Mouse (Mus musculus): ENCODE results near the gene Secisbp2l. TPM values are rescaled to one million over a fixed set of nuclear protein-coding genes. Genes with fewer than 3 reads are reported as not detected.

Gene Secisbp2l
- 10 to 100 TPM; 94.4 to 97.7 TPM for total RNA-seq (2021)
- long read RNA-seq, experiment 1, full-length matches to known transcripts: 6 of 16 reads
- long read RNA-seq, experiment 1, partial matches to known transcripts: 1 of 16 reads
- long read RNA-seq, experiment 1, other reads (novel, unspliced or antisense): 9 of 16 reads
- long read RNA-seq, experiment 2, full-length matches to known transcripts: 6 of 17 reads
- long read RNA-seq, experiment 2, partial matches to known transcripts: 3 of 17 reads
- long read RNA-seq, experiment 2, other reads (novel, unspliced or antisense): 8 of 17 reads

DNA sequence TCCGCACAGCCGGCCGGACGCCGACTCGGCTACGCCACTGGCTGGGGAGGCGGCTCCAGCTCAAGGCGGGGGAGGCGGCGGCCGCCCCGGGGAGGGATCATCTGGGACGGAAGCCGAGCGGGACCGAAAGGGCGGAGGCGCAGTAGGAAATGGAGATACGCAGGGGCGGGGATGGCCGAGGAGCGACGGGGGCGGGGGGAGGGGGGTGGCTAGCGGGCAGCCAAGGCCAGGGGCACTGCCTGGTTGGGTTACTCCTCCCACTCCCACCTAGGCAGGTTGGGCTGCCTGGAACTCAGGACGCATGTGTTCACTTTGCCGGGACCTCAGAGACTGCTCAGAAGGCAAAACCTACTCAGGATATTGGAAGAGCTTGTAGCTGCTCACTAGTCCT is at the start of gene Secisbp2l:
Secisbp2l (minus strand) TSS at position 152 of the 391 bp plus-strand sequence.
- Histone ChIP-seq H3K27ac (peak within 1 kb of the TSS; percentile 95), H3K4me3 (peak within 1 kb of the TSS; percentile 78)
- peak; percentile 93 to 96 for DNase-seq (ENCODE audit: low spot score in 2 of 2)
- no peak for TF ChIP-seq CTCF (conservative IDR thresholded peaks at IDR 0.05)

DNA sequence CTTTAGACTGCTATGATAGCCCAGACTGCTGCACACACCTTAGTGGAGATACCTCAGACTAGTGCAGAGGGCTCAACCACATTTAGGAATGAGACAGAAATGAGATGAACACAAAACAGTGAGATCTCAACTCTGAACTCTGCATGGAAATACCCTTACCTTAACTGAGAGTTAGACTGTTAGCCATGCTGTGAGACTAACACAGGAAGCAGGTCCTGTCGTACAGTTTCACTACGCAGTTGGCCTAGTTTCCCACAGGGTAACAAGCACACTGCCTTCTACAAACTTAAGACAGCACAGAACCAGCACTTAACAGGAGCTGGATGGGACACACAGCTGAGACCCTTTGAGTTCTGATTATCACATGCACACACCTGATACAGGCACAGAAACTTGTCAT is 47.3 kb upstream of the Secisbp2l start:
- no peak overlapping the region for H3K27ac ChIP-seq
- no peak overlapping the region for H3K4me3 ChIP-seq
- no peak for TF ChIP-seq CTCF (conservative IDR thresholded peaks at IDR 0.05)
- no peak for DNase-seq (ENCODE audit: low spot score in 2 of 2)

DNA sequence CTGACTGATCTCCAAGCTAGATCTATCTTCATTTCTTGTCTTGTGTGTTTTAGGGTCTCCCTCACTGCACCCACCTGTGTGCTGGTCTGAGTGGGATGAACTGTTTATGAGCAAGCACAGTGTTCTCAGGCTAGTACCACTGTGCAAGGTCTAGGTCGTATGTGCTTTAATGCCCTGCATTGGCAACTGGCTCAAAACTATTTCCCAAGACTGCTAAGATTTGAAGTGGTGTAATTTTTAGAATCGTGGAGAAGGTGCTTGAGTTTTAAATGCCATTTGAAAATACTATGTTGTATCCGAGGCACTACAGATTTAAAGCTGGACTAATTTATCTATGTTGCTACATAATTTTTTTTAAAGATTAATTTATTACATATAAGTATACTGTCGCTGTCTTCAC is 45.2 kb upstream of the Secisbp2l start:
- Histone ChIP-seq H3K4me3 (no peak overlapping the region), H3K27ac (no peak overlapping the region)
- DNase-seq (ENCODE audit: low spot score in 2 of 2): no peak
- no peak for TF ChIP-seq CTCF (conservative IDR thresholded peaks at IDR 0.05)

DNA sequence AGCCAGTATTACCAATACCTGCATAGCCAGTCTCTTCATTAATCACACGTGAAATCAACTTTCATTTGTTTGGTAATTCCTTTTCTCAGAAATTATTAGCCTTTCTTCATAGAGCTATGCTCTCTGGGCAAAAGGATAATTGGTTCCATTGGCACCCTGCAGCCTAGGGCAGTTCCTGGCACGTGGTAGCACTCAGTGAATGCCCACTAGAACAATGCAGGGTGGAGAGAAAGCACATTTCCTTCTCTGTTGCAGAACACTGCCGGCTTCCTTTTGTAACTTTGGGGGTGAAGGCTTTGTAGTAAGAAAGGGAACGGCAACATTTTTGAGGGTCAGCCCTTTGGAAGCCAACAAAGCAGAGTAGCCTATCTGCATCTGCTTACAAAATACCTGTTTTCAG is 43.5 kb upstream of the Secisbp2l start:
- Histone ChIP-seq H3K4me3 (no peak overlapping the region), H3K27ac (peak overlapping the region; percentile 46)
- no peak for DNase-seq (ENCODE audit: low spot score in 2 of 2)
- no peak for TF ChIP-seq CTCF (conservative IDR thresholded peaks at IDR 0.05)

DNA sequence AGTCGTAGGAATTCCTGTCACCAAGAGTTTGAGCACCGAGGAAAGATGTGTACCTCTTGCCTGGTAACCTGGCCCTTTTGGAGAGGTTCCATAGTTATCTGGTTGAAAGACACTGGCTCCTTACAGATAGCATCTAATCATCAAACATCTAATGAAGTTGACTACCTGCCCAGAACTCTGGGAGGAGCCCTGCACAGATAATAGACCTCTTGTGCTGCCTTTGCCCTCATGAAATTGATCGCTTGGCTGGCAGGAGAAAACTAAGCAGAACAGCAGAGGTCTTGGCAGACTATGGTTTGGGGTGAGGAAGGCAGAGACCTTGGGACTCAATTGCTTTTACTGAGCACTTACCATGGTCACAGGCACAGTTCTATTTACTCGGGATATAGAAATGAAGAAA is 37.7 kb upstream of the Secisbp2l start:
- no peak overlapping the region for H3K27ac ChIP-seq
- TF ChIP-seq CTCF (conservative IDR thresholded peaks at IDR 0.05): no peak
- no peak overlapping the region for H3K4me3 ChIP-seq
- DNase-seq (ENCODE audit: low spot score in 2 of 2): no peak

DNA sequence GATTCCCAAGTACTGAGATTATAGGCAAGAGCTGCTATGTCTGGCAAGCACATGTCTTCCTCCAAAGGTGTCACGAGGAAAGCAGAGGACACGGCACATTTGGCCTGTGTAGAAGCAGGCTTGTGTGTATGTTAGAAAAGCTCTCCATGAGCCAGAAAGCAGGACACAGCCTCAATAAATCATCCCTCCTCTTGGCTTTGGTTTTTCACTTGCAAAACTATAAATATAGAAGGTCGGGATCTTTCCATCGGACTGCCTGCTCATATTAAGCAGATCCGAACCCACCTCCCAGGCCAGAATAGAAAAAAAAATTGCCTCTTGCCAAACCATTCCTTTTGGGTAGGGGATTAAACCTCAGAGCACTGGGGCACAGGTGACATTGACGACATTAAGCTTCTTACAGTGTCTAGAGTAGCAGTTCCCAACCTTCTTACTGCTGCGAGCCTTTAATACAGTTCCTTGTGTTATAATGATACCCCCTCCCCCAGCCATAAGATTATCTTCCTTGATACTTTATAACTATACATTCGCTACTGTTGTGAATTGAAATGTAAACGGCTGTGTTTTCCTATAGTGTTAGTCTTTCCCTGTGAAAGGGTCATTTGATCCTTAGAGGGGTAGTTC is 31.4 kb upstream of the Secisbp2l start:
- TF ChIP-seq CTCF (conservative IDR thresholded peaks at IDR 0.05): no peak
- no peak overlapping the region for H3K4me3 ChIP-seq
- no peak for DNase-seq (ENCODE audit: low spot score in 2 of 2)
- no peak overlapping the region for H3K27ac ChIP-seq

DNA sequence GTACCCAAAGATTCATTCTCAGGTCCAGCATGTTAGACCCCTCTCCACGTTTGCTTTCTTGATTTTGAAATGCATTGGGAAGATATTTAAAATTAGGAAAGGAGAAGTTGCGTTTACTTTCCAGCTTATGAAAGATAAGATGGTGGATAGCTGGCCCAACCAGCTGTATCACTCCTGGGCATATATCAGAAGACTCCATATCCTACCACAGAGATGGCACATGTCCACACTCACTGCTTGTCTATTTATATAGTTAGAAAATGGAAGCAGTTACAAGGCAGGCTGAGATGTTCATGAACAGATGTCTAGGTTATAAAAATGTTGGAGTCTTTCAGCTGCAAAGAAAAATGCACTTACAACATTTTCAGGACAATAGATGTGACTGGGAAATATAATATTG is 28.7 kb upstream of the Secisbp2l start:
- Histone ChIP-seq H3K4me3 (no peak overlapping the region), H3K27ac (peak overlapping the region; percentile 90; the same call in 1 of the 2 replicates)
- DNase-seq (ENCODE audit: low spot score in 2 of 2): no peak
- no peak for TF ChIP-seq CTCF (conservative IDR thresholded peaks at IDR 0.05)

DNA sequence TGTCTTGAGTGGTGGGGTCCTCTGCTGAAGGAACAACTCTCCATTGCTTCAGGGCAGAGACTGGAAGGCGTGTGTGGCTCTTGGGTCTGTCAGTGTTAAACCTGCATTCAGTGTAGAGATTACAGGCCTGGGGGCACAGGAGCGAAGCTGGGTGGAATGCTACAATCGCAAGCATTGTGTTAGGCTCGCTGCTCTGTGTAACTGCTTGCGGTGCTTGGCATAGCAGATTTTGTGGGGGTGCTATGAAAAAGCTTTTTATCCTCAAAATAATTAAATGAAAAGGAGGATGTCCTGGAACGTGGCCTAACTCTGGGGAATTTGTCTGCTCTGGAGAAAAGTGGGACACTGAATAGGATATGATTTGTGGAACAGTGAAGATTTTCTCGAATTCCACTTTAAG is 26.9 kb upstream of the Secisbp2l start:
- H3K27ac ChIP-seq: peak overlapping the region; percentile 90
- H3K4me3 ChIP-seq: no peak overlapping the region
- DNase-seq (ENCODE audit: low spot score in 2 of 2): peak; percentile 72 to 85
- TF ChIP-seq CTCF (conservative IDR thresholded peaks at IDR 0.05): no peak

DNA sequence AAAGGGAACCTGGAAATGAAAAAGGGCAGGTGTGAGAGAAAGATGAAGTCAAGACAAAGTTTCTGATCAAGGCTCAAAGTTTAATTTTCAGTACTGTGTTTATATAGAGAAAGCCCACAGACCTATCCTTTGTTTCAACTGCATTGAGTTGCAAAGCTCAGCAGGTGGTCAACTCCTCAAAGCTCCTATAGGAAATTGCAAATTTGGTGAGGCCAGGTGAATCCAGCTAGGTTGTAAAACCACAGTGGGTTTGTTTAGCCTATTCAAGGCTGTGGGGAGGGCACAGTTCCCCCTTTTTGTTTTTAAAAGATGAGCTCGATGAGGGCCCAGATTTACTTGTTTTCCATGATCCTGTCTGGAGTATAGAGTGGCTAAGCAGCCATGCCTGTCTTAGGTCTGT is 23.2 kb upstream of the Secisbp2l start:
- TF ChIP-seq CTCF (conservative IDR thresholded peaks at IDR 0.05): no peak
- H3K27ac ChIP-seq: no peak overlapping the region
- H3K4me3 ChIP-seq: no peak overlapping the region
- no peak for DNase-seq (ENCODE audit: low spot score in 2 of 2)

DNA sequence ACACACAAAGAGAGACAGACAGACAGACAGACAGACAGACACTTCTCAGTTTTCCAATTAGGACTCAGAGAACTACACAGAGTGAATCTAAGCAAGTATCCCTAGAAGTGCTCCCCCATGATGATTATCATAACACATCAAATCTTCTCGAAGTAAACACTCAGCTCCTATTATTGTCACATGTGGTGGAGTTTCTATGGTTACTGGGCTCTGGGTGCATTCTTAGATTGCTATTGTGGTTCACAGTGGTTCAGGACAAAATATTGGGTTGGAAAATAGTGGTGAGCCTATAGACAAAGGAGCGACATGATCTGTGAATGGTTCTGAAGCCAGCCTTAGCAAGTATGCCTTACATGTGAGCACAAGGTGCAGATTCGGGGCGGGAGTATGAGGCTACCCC is 19.3 kb upstream of the Secisbp2l start:
- TF ChIP-seq CTCF (conservative IDR thresholded peaks at IDR 0.05): no peak
- Histone ChIP-seq H3K4me3 (no peak overlapping the region), H3K27ac (peak overlapping the region; percentile 59)
- peak in 1 of 2 experiments; percentile 18 for DNase-seq (ENCODE audit: low spot score in 2 of 2)

DNA sequence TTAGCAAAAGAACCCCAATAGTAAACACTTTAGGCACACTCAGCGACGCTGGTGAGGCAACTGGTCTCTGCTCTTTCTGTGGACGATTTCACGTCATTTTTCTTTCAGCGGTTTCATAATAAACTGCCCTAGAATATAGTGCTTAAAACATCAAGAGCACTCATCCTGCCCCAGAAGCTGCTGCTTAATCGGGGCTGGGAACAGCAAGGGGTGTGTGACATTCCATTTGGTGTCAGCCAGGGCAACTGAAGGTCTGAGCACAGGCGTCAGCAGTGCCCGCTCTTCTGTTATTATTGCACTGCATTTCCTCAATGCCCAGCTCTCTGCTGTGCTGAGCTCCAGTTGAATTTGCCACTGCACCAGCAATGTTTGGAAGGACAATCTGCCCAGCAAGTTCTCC is 18.4 kb upstream of the Secisbp2l start:
- Histone ChIP-seq H3K27ac (no peak overlapping the region; the same call in 1 of the 2 replicates), H3K4me3 (no peak overlapping the region)
- DNase-seq (ENCODE audit: low spot score in 2 of 2): no peak
- TF ChIP-seq CTCF (conservative IDR thresholded peaks at IDR 0.05): no peak

DNA sequence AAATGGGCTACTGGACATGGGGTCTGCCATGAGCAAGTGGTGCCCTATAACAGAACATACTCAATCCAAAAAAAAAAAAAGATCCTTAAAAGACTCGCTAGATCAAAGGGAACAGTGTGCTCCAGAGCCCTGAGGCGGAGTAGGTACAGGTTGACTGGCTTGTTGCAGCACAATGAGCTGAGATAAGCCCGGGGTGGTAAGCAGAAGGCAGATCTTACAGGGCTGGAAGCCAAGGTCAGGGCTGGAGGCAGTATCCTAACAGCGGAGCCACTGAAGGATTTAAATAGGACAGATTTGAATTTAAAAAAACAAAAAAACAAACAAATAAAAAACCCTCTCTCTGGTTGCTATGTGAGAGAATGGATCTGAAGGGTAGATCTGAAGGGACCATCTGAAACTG is 17.8 kb upstream of the Secisbp2l start:
- H3K4me3 ChIP-seq: no peak overlapping the region
- no peak overlapping the region for H3K27ac ChIP-seq

DNA sequence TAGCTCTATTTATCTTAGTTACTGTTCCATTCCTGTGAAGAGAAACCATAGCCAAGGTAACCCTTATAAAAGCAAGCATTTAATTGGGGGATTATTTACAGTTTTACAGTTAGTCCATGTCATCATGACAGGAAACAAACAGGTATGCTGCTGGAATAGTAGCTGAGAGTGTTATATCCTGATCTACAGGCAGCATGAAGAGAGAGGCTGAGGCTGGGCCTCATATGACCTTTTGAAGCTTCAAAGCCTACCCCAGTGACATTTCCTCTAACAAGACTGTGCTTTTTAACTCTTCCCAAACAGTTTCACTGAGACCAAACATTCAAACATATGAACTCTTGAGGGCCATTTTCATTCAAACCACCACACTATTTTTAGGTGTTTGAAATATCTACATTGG is 15.2 kb upstream of the Secisbp2l start:
- no peak for DNase-seq (ENCODE audit: low spot score in 2 of 2)
- no peak overlapping the region for H3K4me3 ChIP-seq
- TF ChIP-seq CTCF (conservative IDR thresholded peaks at IDR 0.05): no peak
- no peak overlapping the region for H3K27ac ChIP-seq

More for the DNA sequence above, 17.8 kb upstream of the Secisbp2l start:
- DNase-seq (ENCODE audit: low spot score in 2 of 2): no peak
- TF ChIP-seq CTCF (conservative IDR thresholded peaks at IDR 0.05): no peak

DNA sequence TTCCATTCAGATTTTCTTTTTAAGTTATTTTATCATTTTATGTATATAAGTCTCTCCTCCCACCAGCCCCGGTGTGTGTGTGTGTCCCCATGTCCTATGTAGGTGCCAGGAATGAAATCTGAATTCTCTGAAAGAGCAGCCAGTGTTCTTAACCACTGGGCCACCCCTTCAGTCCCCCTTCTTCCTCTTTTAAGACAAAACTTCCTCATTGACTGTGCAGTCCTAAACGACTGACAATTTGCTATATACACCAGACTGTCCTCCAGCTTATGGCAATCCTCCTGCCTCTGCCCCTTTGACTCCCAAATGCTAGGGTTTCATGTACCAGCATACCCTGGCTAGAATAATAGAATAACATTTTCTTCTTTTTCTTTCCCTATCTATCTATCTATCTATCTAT is 12.4 kb upstream of the Secisbp2l start:
- Histone ChIP-seq H3K4me3 (no peak overlapping the region), H3K27ac (no peak overlapping the region)
- no peak for TF ChIP-seq CTCF (conservative IDR thresholded peaks at IDR 0.05)
- DNase-seq (ENCODE audit: low spot score in 2 of 2): no peak

Measured in layer of hippocampus, adult 2 months (tissue).